Mouse (Mus musculus) left cerebral cortex, postnatal 4 days (tissue): ENCODE results near the gene Laptm5. TPM values are rescaled to one million over a fixed set of nuclear protein-coding genes. Genes with fewer than 3 reads are reported as not detected.
A peak's percentile ranks its signal among the peaks of the same experiment; 100 is the strongest.

ENCODE experiments used
- DNase-seq: peaks from one replicate; pipeline ENCODE4 v3.0.0-alpha.2; 2022
- intact Hi-C: fragments of 180-260 bp; cut with DNase I; formaldehyde crosslinking; loops from one replicate; pipeline ENCODE4 v1.15.1; 2025
- total RNA-seq, 2 experiments: library from RNA; stranded (reverse); gene quantifications; 2 replicates each; pipeline ENCODE4 v1.2.3; 2021

Gene Laptm5
- total RNA-seq, 2 experiments from 2014 or later, result 10.8 to 15.0 TPM

DNA sequence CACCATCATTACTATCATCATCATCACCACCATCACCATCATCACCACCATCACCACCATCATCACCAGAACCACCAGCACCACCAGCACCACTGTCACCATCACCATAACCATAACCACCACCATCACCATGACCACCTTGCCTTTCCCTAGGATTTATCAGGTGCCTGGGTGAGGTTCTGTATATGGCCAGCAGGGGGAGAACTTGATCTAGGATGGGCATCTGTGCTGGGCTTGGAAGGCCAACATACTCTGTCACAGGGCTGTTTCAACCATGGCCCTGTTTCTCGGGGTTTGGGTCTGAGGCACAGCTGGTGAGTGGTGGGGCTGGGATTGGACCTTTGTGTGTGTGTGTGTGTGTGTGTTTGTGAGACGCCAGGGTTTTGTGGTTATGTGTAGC is 16.6 kb upstream of the Laptm5 start:
- intact Hi-C loops, result loop anchor here (5.0 kb wide), 1 partner anchor 51 kb away; no protein-coding TSS in a partner anchor
- peak; percentile 74 for DNase-seq

DNA sequence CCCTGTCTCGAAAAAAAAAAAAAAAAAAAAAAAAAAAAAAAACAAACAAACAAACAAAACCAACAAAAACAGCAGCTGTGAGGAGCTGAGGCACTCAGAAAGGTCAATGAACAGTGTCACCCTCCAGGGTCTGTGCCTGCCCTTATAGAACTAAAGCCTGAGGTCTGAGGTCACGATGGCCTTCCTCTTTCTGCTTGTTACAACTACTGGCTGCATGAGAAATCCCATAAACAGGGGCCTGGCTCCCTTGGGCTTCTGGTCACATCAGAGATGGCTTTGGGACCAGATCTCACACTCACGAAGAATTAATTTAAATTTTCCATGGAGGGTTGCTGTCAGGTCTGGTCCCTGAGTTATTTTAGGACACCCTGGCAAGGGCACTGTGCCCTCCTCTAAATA is 13.5 kb upstream of the Laptm5 start:
- no peak for DNase-seq
- intact Hi-C loops, result loop anchor here (5.0 kb wide), 1 partner anchor 48 kb away; no protein-coding TSS in a partner anchor

DNA sequence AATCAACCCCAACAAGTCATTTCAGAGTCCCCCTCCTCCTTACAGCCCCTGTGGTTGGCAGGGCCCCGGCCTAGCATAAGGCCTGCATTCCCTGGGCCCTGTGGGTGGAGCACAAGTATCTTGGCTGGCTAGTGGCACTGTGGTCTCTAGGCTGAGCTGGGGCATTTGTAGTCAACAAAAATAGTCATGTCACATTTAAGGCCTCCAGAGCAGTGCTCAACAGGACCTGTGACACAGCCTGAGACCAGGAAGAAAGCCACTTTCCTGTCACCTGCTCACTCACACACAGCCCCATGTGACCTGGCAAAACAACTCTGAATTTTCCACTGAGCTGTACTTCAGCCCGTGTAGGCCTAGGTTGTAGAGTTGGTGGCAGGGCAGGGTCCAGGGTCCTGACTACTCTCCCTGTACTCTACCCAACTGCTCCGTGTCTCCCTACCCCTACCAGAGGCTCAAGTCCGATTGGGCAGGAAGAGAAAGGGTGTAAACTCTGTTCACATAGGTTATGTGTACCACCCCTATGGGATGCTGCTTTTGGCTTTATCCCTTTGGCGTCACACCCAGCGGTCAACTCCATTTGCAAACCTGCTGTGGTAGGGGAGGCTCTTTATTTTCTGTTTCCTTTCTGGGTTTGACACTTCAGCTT is 13.0 kb upstream of the Laptm5 start:
- intact Hi-C loops, result loop anchor here (5.0 kb wide), 1 partner anchor 47 kb away; no protein-coding TSS in a partner anchor
- DNase-seq, result no peak

DNA sequence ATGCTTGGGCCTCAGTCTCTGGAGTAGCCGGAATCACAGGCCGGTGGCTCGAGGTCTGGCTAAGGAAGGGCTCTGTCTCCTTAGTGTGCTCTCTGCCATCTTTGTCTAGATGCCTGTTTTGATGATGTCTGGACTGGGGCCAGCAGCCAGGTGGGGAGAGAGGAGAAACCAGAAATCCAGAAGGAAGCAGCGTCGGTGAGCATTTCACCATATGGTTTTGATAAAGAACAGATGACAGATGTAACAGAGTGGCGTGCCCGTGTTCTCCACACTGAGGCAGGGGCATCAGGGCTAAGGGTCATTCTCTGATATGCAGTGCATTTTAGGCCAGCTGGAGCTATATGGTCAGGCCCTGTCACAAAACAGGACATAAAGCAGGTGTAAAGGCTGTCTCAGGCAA is 12.2 kb upstream of the Laptm5 start:
- peak; percentile 76 for DNase-seq
- intact Hi-C loops, result no loop called here

DNA sequence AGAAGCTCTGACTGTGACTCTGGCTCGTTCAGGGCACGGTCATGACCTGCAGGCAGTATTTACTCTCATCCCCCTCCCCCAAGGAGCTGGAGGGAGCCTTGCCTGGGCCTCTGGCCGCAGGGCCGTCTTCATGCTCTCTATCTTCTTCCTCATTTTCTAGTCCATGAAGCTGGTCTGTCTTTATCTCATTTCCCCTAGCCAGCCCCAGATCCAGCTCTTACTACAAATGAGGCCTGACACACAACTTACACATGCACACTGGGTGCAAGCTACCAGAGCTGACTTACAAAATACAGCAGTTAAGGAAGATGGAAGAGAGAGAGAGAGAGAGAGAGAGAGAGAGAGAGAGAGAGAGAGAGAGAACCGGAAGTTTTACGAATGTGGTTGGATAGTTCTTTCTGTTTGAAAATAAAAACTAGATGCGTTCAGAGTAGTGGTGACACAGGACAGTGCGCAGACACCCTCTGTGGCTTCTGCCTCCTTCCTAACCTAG is 10.6 kb upstream of the Laptm5 start:
- no peak for DNase-seq
- intact Hi-C loops, result no loop called here

DNA sequence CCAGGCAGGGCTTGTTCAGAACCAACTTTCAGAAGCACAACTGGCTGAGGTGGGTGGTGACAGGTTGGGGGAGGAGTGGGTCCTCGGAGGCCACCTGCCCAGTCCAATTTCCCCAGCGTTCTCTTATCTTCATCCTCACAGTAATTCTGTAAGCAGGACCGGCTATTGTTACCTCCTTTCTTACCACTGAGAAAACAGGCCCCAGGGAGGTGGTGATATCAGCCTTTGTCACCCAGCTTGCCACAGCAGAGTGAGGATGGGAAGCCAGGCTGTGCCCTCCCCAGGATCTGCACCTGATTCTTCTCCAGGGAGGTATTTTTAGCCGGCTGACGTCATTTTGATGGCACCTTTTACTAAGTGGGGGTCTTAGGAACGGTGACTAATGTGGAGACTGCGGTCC is 7.9 kb upstream of the Laptm5 start:
- intact Hi-C loops, result no loop called here
- DNase-seq, result no peak

DNA sequence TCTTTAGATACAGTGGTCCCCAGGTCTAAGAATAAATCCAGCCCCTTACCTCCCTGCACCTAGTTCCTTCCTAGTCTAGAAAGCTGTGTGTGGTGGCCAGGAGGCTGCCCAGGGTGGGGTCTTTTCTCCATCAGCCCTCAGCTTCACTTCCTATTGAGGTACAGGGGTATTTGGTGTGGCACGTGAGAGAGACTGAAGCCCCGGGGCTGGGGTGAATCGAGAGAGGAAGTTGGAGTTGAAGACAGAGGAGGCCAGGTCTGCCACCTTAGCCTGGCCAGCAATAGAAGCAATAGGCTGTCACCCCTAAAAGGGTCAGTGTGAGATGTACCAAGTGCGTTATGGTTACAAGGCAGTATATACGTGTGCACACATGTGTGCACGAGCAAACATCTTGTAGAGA is 7.0 kb upstream of the Laptm5 start:
- DNase-seq, result no peak
- intact Hi-C loops, result no loop called here

DNA sequence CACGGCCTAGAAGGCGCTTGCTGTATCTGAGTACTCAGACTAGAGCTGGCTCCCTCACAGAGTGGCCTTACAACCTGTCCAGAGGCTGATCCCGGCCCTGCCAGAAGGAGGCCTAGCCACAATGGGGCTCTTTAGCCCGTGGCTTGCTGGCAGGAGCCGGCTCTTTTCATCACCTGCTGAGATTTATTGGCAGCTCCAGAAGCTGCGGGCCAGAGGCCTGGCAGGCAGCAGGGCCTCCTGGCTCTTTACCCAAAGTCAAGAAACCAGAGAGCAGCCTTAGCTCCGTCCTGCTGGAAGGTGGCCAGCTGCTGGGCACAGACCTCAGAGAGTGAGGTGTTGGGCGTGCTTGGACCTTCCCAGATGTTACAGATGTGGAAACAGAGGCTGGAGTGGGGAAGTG is 6.6 kb upstream of the Laptm5 start:
- peak; percentile 93 for DNase-seq

DNA sequence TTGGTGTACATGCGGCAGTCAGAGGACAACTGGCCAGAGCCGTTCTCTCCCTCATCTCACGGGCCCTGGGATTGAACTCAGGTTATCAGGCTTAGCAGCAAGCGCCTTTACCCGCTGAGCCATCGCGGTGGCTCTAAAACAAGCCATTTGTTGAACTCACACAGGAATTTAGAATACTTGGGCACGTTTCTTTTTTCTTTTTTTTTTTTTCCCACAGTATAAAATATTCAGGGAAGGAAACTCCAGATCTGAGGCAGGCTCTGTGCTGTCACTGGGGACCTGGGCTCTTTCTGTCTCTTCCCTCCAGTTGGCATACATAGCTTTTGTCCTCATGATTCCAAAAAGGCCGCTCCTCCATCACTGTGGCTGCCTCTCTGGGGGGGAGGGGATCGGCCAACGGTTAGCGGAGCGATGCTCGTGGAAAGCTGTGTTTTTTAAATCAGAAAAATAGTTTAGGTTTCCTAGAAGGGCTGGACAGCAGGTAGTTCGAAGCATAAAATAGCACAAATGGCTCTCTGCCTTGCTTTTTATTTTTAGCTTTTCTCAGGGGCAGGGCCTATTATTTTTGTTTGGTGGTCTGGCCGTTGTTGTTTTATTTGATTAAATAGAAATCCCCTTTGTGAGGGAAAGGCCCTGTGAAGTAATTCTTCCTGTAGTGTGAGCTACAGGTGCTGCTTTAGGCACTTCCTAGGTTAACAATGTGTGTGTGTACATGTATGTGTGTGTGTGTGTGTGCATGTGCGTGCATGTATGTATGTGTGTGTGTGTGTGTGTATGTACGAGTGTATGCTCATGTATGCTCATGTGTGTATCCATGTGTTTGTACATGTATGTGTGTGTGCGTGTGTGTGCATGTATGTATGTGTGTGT is 5.5 kb upstream of the Laptm5 start:
- no peak for DNase-seq
- intact Hi-C loops, result no loop called here

More for the DNA sequence above, 6.6 kb upstream of the Laptm5 start:
- intact Hi-C loops, result no loop called here

DNA sequence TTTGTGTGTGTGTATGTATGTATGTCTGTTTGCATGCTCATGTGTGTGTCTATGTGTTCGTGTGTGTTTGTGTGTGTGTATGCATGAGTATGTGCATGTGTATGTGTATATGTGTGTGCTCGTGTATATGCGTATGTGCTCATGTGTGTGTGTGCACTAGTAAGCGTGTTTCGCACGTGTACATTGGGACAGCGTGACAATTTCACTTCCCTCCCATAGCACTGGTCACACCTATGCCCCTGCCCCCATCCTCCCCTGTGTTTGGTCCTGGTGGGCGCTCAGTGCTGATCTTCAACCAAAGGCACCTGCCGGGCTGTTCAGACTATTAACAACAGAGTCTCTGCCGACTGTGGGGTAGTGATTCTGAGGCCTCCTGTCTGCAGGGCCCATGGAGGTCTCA is 4.8 kb upstream of the Laptm5 start:
- intact Hi-C loops, result no loop called here
- DNase-seq, result no peak

DNA sequence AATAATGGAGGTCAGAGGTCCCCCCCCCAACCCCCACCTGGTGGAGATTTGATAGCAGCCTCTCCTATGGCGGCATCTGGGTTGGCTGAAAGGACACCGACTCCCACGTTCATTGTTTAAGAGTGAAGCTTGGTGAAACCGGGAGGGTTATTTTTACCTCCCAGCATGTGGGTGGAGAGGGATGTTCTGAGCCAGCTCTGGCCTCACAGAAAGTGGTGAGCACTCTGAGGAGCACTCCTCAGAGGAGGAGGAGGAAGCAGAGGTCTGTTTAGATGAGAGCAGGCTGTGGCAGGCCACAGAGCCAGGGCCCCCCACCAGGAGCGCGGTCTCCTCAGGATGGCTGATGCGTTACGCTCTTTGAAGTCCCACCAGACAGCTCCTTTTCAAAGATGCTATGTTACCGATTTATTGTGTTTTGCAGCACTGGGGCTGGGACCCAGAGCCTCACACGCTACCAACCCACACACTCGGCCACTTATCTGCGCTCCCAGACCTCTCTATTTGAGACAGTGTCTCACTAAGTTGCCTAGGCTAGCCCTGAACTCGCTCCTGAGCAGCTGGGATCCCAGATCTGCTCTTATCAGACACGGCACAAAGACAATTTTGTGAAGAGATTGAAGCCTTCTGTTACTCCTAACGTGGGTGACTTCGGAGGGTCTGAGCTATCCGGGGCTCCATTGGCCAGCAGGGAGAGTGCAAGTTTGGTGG is 3.6 kb upstream of the Laptm5 start:
- intact Hi-C loops, result no loop called here

DNA sequence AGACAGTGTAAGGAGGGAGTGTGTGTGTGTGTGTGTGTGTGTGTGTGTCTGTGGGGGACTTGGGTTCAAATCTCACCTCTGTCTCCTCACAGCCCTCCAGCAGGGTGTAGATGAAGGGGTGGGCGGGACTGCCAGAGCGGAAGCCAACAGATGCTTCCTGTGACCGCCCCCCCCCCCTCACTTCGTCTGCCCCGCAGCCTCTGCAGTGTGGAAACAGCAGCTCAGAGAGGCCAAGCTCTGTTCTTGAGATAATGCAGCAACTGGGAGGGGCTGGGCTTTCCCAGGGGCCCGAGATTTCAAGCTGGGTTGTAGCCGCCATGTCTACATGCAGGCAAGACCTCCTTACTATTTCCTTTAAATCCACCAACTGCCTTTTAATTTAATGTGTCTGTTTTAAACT is 2.3 kb upstream of the Laptm5 start:
- no peak for DNase-seq
- intact Hi-C loops, result no loop called here

More for the DNA sequence above, 3.6 kb upstream of the Laptm5 start:
- no peak for DNase-seq

DNA sequence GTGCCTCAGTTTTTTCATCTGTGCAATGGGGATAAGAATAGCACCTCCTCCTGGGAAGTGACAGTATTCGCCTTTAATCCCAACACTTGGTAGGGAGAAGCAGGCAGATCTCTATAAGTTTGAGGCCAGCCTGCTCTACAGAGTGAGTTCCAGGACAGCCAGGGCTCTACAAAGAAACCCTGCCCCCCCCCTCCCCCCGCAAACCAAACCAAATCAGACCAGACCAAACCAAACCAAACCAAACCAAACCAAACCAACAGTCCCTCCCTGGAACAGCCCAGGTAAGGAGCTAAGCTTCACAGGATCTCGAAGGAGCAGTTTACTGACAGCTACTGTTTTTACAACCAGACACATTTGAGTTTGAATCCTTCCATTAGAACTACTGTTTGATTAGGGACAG is 299 bp upstream of the Laptm5 start:
- DNase-seq, result no peak
- intact Hi-C loops, result no loop called here

DNA sequence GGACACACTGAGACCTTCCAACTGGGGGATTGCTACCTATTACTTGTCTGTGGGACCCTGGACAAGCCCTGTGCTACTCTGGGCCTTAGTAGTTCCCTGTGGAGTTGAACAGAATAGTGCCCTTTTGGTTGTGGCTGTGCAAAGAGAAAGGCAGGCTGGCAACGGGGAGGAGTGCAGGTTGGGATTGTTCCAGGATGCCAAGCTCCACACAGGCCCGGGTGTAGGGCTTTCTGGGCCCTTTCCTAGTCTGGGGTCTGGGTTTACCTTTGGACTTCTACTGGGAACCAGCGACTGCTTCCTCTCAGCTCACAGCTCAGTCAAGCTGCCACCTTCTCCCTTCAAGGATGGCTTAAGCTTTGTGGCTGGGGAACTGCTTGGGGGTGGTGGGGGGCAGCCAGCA is 586 bp downstream of the Laptm5 start:
- intact Hi-C loops, result no loop called here
- DNase-seq, result no peak

DNA sequence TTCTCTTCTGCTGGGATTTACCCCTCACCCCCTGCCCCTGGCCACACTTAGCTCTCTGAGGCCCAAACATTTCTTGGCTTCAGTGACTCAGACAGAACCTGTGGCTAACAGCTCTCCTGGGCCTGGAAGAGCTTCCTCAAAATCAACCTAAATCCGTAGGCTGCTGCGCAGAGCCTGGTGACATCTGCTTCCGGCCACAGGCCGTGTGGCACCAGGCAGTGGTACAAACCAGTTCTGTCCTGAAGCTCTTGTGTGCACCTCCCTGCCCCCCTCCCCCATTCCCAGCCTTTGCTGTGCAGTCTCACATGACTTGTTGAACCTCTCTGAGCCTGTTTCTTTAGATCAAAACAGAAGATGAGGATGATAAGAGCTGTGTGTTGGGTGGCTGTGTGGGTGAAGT is 1.1 kb downstream of the Laptm5 start:
- intact Hi-C loops, result no loop called here
- no peak for DNase-seq

DNA sequence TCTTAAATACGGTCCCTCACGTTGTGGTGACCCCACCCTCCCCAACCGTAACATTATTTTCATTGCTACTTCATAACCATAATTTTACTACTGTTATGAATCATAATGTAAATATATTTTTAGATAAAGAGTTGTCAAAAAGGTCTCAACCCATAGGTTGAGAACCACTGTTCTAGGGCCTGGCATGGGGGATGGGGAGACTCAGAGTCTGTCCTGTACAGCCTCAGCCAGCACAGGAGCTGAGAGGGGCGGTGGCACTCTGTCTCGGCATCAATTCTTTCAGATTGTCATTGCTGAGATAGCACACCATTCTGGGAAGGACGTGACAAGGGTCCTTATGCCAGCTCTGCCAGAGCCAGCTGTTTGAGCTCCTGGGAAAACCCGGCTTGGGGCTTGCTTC is 1.6 kb downstream of the Laptm5 start:
- intact Hi-C loops, result no loop called here
- DNase-seq, result no peak

DNA sequence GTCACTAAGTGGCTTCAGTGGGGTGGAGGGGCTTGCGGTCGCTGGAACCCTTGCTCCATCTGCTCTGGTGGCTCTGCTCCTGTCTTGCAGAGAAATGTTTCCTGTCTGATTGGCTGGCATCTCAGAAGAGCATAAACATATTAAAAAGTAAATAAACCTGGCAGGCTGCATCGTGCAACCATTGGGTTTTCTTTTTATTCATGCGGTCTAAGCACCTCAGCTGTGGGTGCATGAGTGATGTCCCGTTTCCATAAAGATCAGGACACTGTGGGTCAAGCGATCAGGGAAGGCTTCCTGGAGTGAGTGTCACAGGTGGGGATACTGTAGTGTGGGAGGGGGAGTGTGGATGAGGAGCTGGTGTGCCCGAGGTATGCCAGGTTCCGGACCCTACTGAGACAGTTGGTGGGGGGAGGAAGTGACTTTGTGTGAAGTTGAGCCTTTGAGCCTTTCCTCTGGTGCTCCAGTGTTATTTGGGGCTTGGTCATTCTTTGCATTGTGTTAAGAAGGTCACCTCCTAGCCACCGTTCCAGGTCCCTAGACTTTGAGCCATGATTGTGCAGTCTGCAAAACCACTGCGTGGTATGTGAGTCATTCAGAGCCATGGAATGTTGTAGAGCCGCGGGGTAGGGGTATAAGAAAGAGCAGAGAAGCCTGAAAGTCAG is 2.2 kb downstream of the Laptm5 start:
- DNase-seq, result no peak
- intact Hi-C loops, result no loop called here

DNA sequence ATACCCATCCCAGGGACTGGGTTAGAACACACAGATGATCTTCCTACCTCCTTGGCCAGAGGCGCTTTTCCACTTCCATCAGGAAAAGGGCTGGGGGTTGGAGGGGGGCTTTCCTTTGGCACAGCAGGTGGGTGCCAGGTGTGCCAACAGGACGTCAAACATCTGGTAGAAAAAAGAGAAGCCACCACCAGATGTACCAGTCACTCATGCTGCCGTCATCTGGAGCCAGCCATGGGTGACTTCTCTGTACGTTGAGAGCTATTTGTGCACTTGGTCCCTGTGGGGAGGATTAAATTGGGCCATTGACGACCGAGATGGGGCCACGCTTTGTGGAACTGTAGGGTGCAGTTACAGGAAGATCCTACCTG is 2.7 kb downstream of the Laptm5 start:
- DNase-seq, result no peak
- intact Hi-C loops, result no loop called here

DNA sequence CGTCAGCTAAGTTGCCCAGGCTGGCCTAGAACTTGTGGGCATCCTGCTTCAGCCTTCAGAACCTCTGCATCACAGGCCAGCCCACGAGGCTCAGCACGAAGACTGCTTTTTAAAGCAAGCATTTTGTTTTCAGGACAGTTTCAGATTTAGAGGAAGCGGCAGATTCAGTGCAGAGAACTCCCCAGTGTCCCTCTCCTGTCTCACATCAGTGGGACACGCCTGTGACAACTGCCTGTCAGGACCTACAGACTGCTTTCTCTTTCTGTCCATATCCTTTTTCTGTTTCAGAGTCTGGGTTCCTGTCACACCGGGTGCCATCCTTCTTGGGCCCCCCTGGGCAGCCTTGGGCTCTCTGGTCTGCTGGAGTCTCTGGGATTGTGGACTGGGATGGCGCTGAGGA is 3.7 kb downstream of the Laptm5 start:
- DNase-seq, result no peak
- intact Hi-C loops, result no loop called here

DNA sequence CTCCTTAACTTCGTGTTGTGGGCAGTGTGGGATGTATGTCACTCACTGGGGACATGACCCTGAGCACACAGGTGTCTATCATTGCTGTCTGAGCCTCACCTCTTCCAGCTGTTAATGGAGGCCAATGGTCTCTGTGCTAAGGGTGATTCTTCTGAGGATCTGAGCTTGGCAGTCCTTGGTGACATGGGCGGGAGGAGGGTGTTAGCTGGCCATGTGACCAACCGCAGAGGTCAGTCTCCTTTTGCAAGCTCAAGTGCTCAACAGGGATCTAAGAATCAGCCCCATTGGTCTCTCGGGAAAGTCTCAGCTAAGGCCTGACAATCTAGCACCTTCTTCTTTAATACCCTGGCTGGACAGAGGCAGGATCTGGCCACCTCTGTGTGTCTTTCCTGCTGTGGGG is 4.6 kb downstream of the Laptm5 start:
- intact Hi-C loops, result no loop called here
- DNase-seq, result no peak
